Mouse (Mus musculus): ENCODE data around the gene Ifnar2. TPM values are rescaled to one million over a fixed set of nuclear protein-coding genes. Genes with fewer than 3 reads are reported as not detected.

The Ifnar2 gene
- polyA plus RNA-seq, 1 experiment from 2014 or later, result 33.2 TPM

Other genes starting within 250 kb of the Ifnar2 start
- gene Olig2, start 147.3 kb upstream of the Ifnar2 start, polyA plus RNA-seq (2015; fragmentation: Nextera tagmentation; extraction: Ambion mirVana), result 4.0 and 4.4 TPM in 2 replicates
- gene Olig1, start 103.0 kb upstream of the Ifnar2 start, polyA plus RNA-seq (2015; fragmentation: Nextera tagmentation; extraction: Ambion mirVana), result 21.4 and 29.2 TPM in 2 replicates
- gene Gm21970, start 18.9 kb downstream of the Ifnar2 start, polyA plus RNA-seq (2015; fragmentation: Nextera tagmentation; extraction: Ambion mirVana), result not detected in 2 replicates
- gene Il10rb, start 33.4 kb downstream of the Ifnar2 start, polyA plus RNA-seq (2015; fragmentation: Nextera tagmentation; extraction: Ambion mirVana), result 10.1 and 11.1 TPM in 2 replicates
- gene Ifnar1, start 112.5 kb downstream of the Ifnar2 start, polyA plus RNA-seq (2015; fragmentation: Nextera tagmentation; extraction: Ambion mirVana), result 48.4 and 53.5 TPM in 2 replicates
- gene Ifngr2, start 174.3 kb downstream of the Ifnar2 start, polyA plus RNA-seq (2015; fragmentation: Nextera tagmentation; extraction: Ambion mirVana), result 72.1 and 73.0 TPM in 2 replicates
- gene Tmem50b, start 225.0 kb downstream of the Ifnar2 start, polyA plus RNA-seq (2015; fragmentation: Nextera tagmentation; extraction: Ambion mirVana), result 69.1 and 69.5 TPM in 2 replicates
- gene Dnajc28, start 246.2 kb downstream of the Ifnar2 start, polyA plus RNA-seq (2015; fragmentation: Nextera tagmentation; extraction: Ambion mirVana), result 5.2 and 7.0 TPM in 2 replicates

Data from hindbrain, embryonic 13.5 days (tissue).